Mouse (Mus musculus): ENCODE measurements around the gene Aimp1. TPM values are rescaled to one million over a fixed set of nuclear protein-coding genes. Genes with fewer than 3 reads are reported as not detected.

Gene Aimp1
- total and polyA plus RNA-seq, 3 experiments: 2.0 to 56.2 (median 36.6) TPM

Other genes starting within 250 kb of the Aimp1 start
- not detected for gene Gimd1, start 54.5 kb downstream of the Aimp1 start, total RNA-seq (2021)
- not detected in 2 replicates for gene Gimd1, start 54.5 kb downstream of the Aimp1 start, polyA plus RNA-seq (2012; rRNA removed)
- 10 to 100 TPM; 21.3 to 21.8 TPM for gene Tbck, start 226 bp downstream of the Aimp1 start, total RNA-seq (2021)
- 3.1 and 3.2 TPM in 2 replicates for gene Tbck, start 226 bp downstream of the Aimp1 start, polyA plus RNA-seq (2012; rRNA removed)